Mouse (Mus musculus) adrenal gland, adult 2 months (tissue): ENCODE results near the gene St14. TPM values are rescaled to one million over a fixed set of nuclear protein-coding genes. Genes with fewer than 3 reads are reported as not detected.

Experiments used
- DNase-seq: peaks from one replicate; pipeline ENCODE4 v3.0.0; 2021
- polyA plus RNA-seq: library from polyadenylated mRNA; depleted of rRNA; stranded (reverse); fragments of >200 nt; gene quantifications from 2 replicates; pipeline ENCODE4 v1.2.3, GENCODE M21; 2012
- total RNA-seq, 2 experiments: library from RNA; stranded (reverse); gene quantifications; 2 replicates each; pipeline ENCODE4 v1.2.3; 2021

The St14 gene
- total and polyA plus RNA-seq, 3 experiments: 0.48 to 1.5 (median 1.2) TPM

- DNase-seq: no peak
Measured at GRCm38 (mm10) chr9:31122464-31123030, 9.1 kb downstream of the St14 start.

- DNase-seq: no peak
Measured at GRCm38 (mm10) chr9:31120533-31120915, 11.1 kb downstream of the St14 start.

GRCm38 (mm10) chr9:31119882-31120532 lies 11.6 kb downstream of the St14 start:
- no peak for DNase-seq

- DNase-seq: no peak
Measured at GRCm38 (mm10) chr9:31119405-31119804, 12.2 kb downstream of the St14 start.

- no peak for DNase-seq
Measured at GRCm38 (mm10) chr9:31118520-31119298, 12.9 kb downstream of the St14 start.

GRCm38 (mm10) chr9:31117488-31117887 lies 14.2 kb downstream of the St14 start:
- DNase-seq: no peak

- no peak for DNase-seq
Measured at GRCm38 (mm10) chr9:31117088-31117487, 14.6 kb downstream of the St14 start.

GRCm38 (mm10) chr9:31115586-31115985 lies 16.1 kb downstream of the St14 start:
- DNase-seq: no peak

GRCm38 (mm10) chr9:31108464-31108863 lies 23.2 kb downstream of the St14 start:
- DNase-seq: no peak

GRCm38 (mm10) chr9:31098118-31098517 lies 33.5 kb downstream of the St14 start:
- DNase-seq: no peak

- no peak for DNase-seq
Measured at GRCm38 (mm10) chr9:31097088-31098082, 34.3 kb downstream of the St14 start.

- no peak for DNase-seq
Measured at GRCm38 (mm10) chr9:31092833-31093195, 38.8 kb downstream of the St14 start.

GRCm38 (mm10) chr9:31092111-31092832 lies 39.4 kb downstream of the St14 start:
- no peak for DNase-seq

GRCm38 (mm10) chr9:31091162-31091581 lies 40.5 kb downstream of the St14 start:
- no peak for DNase-seq

- peak; percentile 28 for DNase-seq
Measured at GRCm38 (mm10) chr9:31090081-31091023, 41.3 kb downstream of the St14 start.

- no peak for DNase-seq
Measured at GRCm38 (mm10) chr9:31089541-31089940, 42.1 kb downstream of the St14 start.

- DNase-seq: peak; percentile 86
Measured at GRCm38 (mm10) chr9:31088883-31089282, 42.8 kb downstream of the St14 start.

- no peak for DNase-seq
Measured at GRCm38 (mm10) chr9:31088116-31088515, 43.5 kb downstream of the St14 start.

- no peak for DNase-seq
Measured at GRCm38 (mm10) chr9:31087466-31087865, 44.2 kb downstream of the St14 start.

GRCm38 (mm10) chr9:31086754-31087145 lies 44.9 kb downstream of the St14 start:
- DNase-seq: no peak
